Mouse (Mus musculus): ENCODE measurements around the gene Ormdl3.

- no peak for TF ChIP-seq CTCF (IDR thresholded peaks at IDR 0.05; ENCODE audit: control insufficient read depth, insufficient read depth, insufficient replicate concordance, low read depth, low read length)
- TF ChIP-seq POLR2A (IDR thresholded peaks at IDR 0.05; ENCODE audit: control insufficient read depth, low read depth, low read length), result no peak
Measured at GRCm38 (mm10) chr11:98595955-98596354, 8.8 kb upstream of the Ormdl3 start.

All from testis, adult 2 months (tissue).